Mouse (Mus musculus): ENCODE results near the gene Atxn1.

GRCm38 (mm10) chr13:45545974-45546373 lies 418.8 kb downstream of the Atxn1 start:
- TF ChIP-seq CTCF (IDR thresholded peaks at IDR 0.05; ENCODE audit: low read depth, low read length), result no peak
- no peak for TF ChIP-seq GATA1 (IDR thresholded peaks at IDR 0.05; ENCODE audit: borderline replicate concordance, low read length)
